Mouse (Mus musculus) kidney, adult 2 months (tissue): ENCODE data around the gene Egfem1.

ENCODE experiments used
- CTCF ChIP-seq: fragments of 200-500 bp; conservative IDR thresholded peaks from 2 replicates; pipeline ENCODE4 v1.5.1; 2011; ENCODE audit warnings: low read depth, mild to moderate bottlenecking, control low read depth, low read length, moderate library complexity, mixed read lengths; ENCODE audit not compliant: insufficient read depth, insufficient read length
- POLR2A ChIP-seq: fragments of 200-500 bp; IDR thresholded peaks from one replicate; pipeline ENCODE4 v1.6.1; 2011; ENCODE audit warnings: low read depth, low read length, control low read depth

DNA sequence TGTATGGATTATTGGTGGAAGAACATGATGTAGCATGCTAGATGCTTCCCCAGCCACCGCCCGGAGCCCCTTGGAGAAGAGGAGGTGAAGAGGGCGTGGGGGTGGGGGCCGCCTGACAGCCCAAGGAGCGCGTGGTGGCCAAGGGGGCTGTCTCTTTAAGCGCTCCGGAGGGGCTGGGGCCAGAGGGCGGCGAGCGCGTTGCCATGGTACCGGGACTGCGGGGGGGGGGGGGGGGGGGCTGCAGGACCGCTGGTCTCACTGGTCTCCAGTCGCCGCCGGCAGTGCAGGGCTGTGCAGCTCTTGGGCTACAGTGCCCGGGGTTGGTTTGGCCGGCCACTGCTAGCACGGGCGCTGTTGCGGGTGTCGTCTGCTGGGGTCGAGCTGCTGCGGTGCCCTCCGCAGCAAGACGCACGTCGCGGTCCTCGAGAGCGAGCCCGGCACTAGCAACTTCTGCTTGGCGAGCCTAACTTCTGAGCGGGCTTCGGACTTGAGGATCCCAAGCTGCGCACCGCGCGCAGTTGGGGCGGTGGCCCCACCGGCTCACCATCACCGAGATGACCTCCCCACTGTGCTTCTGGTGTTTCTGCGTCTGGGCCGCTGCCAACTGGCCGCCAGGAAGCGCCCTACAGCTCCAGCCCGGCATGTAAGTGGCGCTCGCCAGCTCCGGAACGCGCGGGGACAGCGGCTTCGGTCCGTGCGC lies 623 bp downstream of the Egfem1 start:
- TF ChIP-seq CTCF = no peak
- no peak for TF ChIP-seq POLR2A
